In genomic region chr17:80982976-80983375, GRCm38 (mm10) we compare ENCODE assay signal across 10 mouse cellular contexts. TPM values are rescaled to one million over a fixed set of nuclear protein-coding genes. Genes with fewer than 3 reads are reported as not detected.
DNase-seq lines count a peak whose midpoint lies in the region; ATAC-seq lines count a peak whose summit lies in the region.
"Had no signal": no experiment of that assay in that cellular context is flagged by ENCODE, and none has a peak within 500 bp of the region (broad histone marks: within the 10 kb centered on the region; RNA-seq: fewer than 3 reads in every experiment).

No protein-coding gene starts in this region.

- H3K36me3 ChIP-seq in hindbrain, embryonic 15.5 days, result no peaks in the 10 kb centered on the region
- no peaks in the 10 kb centered on the region for H3K36me3 ChIP-seq in hindbrain, embryonic 10.5 days
- no peaks in the 10 kb centered on the region for H3K36me3 ChIP-seq in neural tube, embryonic 13.5 days
- H3K36me3 ChIP-seq: lung, embryonic 15.5 days had no signal

- no peak overlapping the region for H3K4me2 ChIP-seq in hindbrain, embryonic 15.5 days
- no peak overlapping the region for H3K4me2 ChIP-seq in neural tube, embryonic 13.5 days
- H3K4me2 ChIP-seq: lung, embryonic 15.5 days had no signal

- 0 out of 2 replicates have a peak overlapping the region, but pooled peaks have one; percentile 22 for H3K9ac ChIP-seq in hindbrain, embryonic 15.5 days
- 0 out of 2 replicates have a peak overlapping the region, but pooled peaks have one; percentile 34 for H3K9ac ChIP-seq in neural tube, embryonic 13.5 days
- H3K9ac ChIP-seq: liver, embryonic 14.5 days; lung, embryonic 15.5 days had no signal

- H3K27me3 ChIP-seq in hindbrain, embryonic 15.5 days, result no peaks in the 10 kb centered on the region
- no peaks in the 10 kb centered on the region for H3K27me3 ChIP-seq in hindbrain, embryonic 10.5 days (ENCODE audit: insufficient read depth, poor library complexity, severe bottlenecking)
- no peaks in the 10 kb centered on the region for H3K27me3 ChIP-seq in neural tube, embryonic 13.5 days
- H3K27me3 ChIP-seq: lung, embryonic 15.5 days had no signal

- 77% methylated on average over 10 of the region's 10 CpGs for WGBS in hindbrain, embryonic 15.5 days
- WGBS in hindbrain, embryonic 10.5 days, result 85% methylated on average over 10 of the region's 10 CpGs
- WGBS in neural tube, embryonic 13.5 days, result 78% methylated on average over 10 of the region's 10 CpGs

- H3K9me3 ChIP-seq in hindbrain, embryonic 15.5 days, result no peaks in the 10 kb centered on the region
- no peaks in the 10 kb centered on the region for H3K9me3 ChIP-seq in hindbrain, embryonic 10.5 days
- no peaks in the 10 kb centered on the region for H3K9me3 ChIP-seq in neural tube, embryonic 13.5 days
- H3K9me3 ChIP-seq: lung, embryonic 15.5 days had no signal

- H3K27ac ChIP-seq in hindbrain, embryonic 15.5 days (replicated peaks), result peak overlapping the region; percentile 75
- H3K27ac ChIP-seq in hindbrain, embryonic 10.5 days, result no peak overlapping the region
- H3K27ac ChIP-seq in neural tube, embryonic 13.5 days (replicated peaks), result no peak overlapping the region
- H3K27ac ChIP-seq: liver, embryonic 14.5 days; lung, embryonic 15.5 days had no signal

- no peak overlapping the region for H3K4me3 ChIP-seq in hindbrain, embryonic 15.5 days
- H3K4me3 ChIP-seq in hindbrain, embryonic 10.5 days, result no peak overlapping the region
- H3K4me3 ChIP-seq in neural tube, embryonic 13.5 days, result no peak overlapping the region
- H3K4me3 ChIP-seq: lung, embryonic 15.5 days had no signal

- peak; percentile 18; the same call in 1 of the 2 replicates for ATAC-seq in cerebellum, adult (ENCODE audit: insufficient number of reproducible peaks, low FRiP score, low TSS enrichment)
- ATAC-seq in hindbrain, embryonic 15.5 days (ENCODE audit: low FRiP score, low read depth), result no peak
- no peak for ATAC-seq in neural tube, embryonic 13.5 days (ENCODE audit: low read depth)

- H3K4me1 ChIP-seq in hindbrain, embryonic 15.5 days (replicated peaks), result peaks cover 19% of the 10 kb centered on the region
- peaks cover 9% of the 10 kb centered on the region for H3K4me1 ChIP-seq in hindbrain, embryonic 10.5 days (replicated peaks)
- H3K4me1 ChIP-seq in neural tube, embryonic 13.5 days (replicated peaks), result peaks cover 21% of the 10 kb centered on the region

- no peak for DNase-seq in cerebellum, postnatal 10 days
- no peak for DNase-seq in hindbrain, embryonic 10.5 days (ENCODE audit: low spot score)
- no peak for DNase-seq in neural tube, embryonic 10.5 days (ENCODE audit: extremely low spot score, low spot score)
- DNase-seq in adrenal gland, postnatal 4 days (ENCODE audit: low spot score in 2 of 2), result no peak
- DNase-seq in testis, postnatal 14 days (ENCODE audit: low spot score), result no peak

RNA-seq across cellular contexts. Expression of gene Tmem178, which starts 38.5 kb away (rescaled TPM):
- 31.1 and 32.9 TPM in 2 replicates for polyA plus RNA-seq in hindbrain, embryonic 15.5 days (2015; fragmentation: Nextera tagmentation; extraction: Ambion mirVana)
- 4.5 and 13.0 TPM in 2 replicates for polyA plus RNA-seq in hindbrain, embryonic 10.5 days (2016; fragmentation: Nextera tagmentation; extraction: Ambion mirVana)
- 36.5 and 41.6 TPM in 2 replicates for polyA plus RNA-seq in neural tube, embryonic 13.5 days (2015; fragmentation: Nextera tagmentation; extraction: Ambion mirVana)
- total RNA-seq in adrenal gland, postnatal 4 days (2021), result 10 to 100 TPM in 1 of 2 experiments, 1 to 10 TPM in 1; 7.6 to 10.0 TPM
